Mouse (Mus musculus) forebrain, postnatal 0 days (tissue): ENCODE measurements at regions not wholly inside any gene's neighbourhood (a gene's known extent, or its start where the extent isn't known, plus 50 kb on each side); places are given as distances from the start of the nearest gene placed in this dataset.

ENCODE experiments used
- ATAC-seq: fragments of 200-750 bp; cut with Nextera tagmentation; 2 replicates; pipeline ENCODE4 v1.8.0; 2017; ENCODE audit warnings: mild to moderate bottlenecking, moderate library complexity
- DNase-seq: peaks from one replicate; pipeline ENCODE4 v3.0.0-alpha.2; 2015
- H3K27ac ChIP-seq: fragments of 300-500 bp; sonication (generic); 2 replicates; pipeline ENCODE4 v1.5.1; 2014; ENCODE audit warnings: low read depth, mild to moderate bottlenecking, antibody characterized with exemption, low read length, moderate library complexity, mixed read lengths
- H3K27me3 ChIP-seq: fragments of 300-500 bp; sonication (generic); 2 replicates; pipeline ENCODE4 v1.6.1; 2014; ENCODE audit warnings: mild to moderate bottlenecking, low read length, mixed read lengths; ENCODE audit not compliant: insufficient read depth
- H3K36me3 ChIP-seq: fragments of 300-500 bp; sonication (generic); 2 replicates; pipeline ENCODE4 v1.6.1; 2014; ENCODE audit warnings: mild to moderate bottlenecking, moderate library complexity; ENCODE audit not compliant: insufficient read depth
- H3K4me1 ChIP-seq: fragments of 300-500 bp; sonication (generic); 2 replicates; pipeline ENCODE4 v1.6.1; 2014; ENCODE audit warnings: antibody characterized with exemption; ENCODE audit not compliant: insufficient read depth
- H3K4me2 ChIP-seq: fragments of 300-500 bp; sonication (generic); 2 replicates; pipeline ENCODE4 v1.6.1; 2014; ENCODE audit warnings: low read depth, mild to moderate bottlenecking, moderate library complexity
- H3K4me3 ChIP-seq: fragments of 300-500 bp; sonication (generic); 2 replicates; pipeline ENCODE4 v1.5.1; 2014; ENCODE audit warnings: low read depth, low read length, mixed read lengths
- H3K9ac ChIP-seq: fragments of 300-500 bp; sonication (generic); 2 replicates; pipeline ENCODE4 v1.6.1; 2014; ENCODE audit warnings: mild to moderate bottlenecking
- H3K9me3 ChIP-seq: fragments of 300-500 bp; sonication (generic); 2 replicates; pipeline ENCODE4 v1.6.1; 2016; ENCODE audit warnings: low read length
- CTCF ChIP-seq: sonication (generic); IDR thresholded peaks from 2 replicates; pipeline ENCODE4 v1.5.1; 2016; ENCODE audit warnings: antibody characterized with exemption, control low read depth, low read depth
- WGBS: fragments of 180-500 bp; shearing (Covaris S2); extraction: QIAGEN DNeasy Blood & Tissue Kit; methylation state at CpG from one replicate; pipeline ENCODE4 v1.1.7; 2014; 5-methylcytosine and 5-hydroxymethylcytosine counted together

- Histone ChIP-seq H3K27me3 (no peaks in the 10 kb centered on the region), H3K9ac (no peak overlapping the region), H3K9me3 (no peaks in the 10 kb centered on the region), H3K4me3 (no peak overlapping the region), H3K36me3 (no peaks in the 10 kb centered on the region), H3K4me1 (no peaks in the 10 kb centered on the region), H3K4me2 (no peak overlapping the region), H3K27ac (no peak overlapping the region)
- ATAC-seq = no peak
- no peak for DNase-seq
- no peak for TF ChIP-seq CTCF
Observed at GRCm38 (mm10) chr1:115512632-115513031, 171.9 kb upstream of the Cntnap5a start.

- no peaks in the 10 kb centered on the region for H3K36me3 ChIP-seq
- no peak overlapping the region for H3K4me3 ChIP-seq
- H3K9ac ChIP-seq = no peak overlapping the region
- H3K27ac ChIP-seq = no peak overlapping the region
- no peak for DNase-seq
- WGBS = 93% methylated on average over 2 of the region's 2 CpGs
- no peak for ATAC-seq
- no peak overlapping the region for H3K4me2 ChIP-seq
- peak; percentile 36 for TF ChIP-seq CTCF
- H3K9me3 ChIP-seq = no peaks in the 10 kb centered on the region
- no peaks in the 10 kb centered on the region for H3K4me1 ChIP-seq
- H3K27me3 ChIP-seq = no peaks in the 10 kb centered on the region
Observed at GRCm38 (mm10) chr1:115533746-115534145, 150.8 kb upstream of the Cntnap5a start.

- 85% methylated on average over 1 of the region's 1 CpGs for WGBS
- Histone ChIP-seq H3K4me3 (no peak overlapping the region), H3K36me3 (no peaks in the 10 kb centered on the region), H3K4me2 (no peak overlapping the region), H3K27ac (no peak overlapping the region), H3K4me1 (no peaks in the 10 kb centered on the region), H3K9ac (no peak overlapping the region), H3K9me3 (no peaks in the 10 kb centered on the region), H3K27me3 (no peaks in the 10 kb centered on the region)
- no peak for ATAC-seq
- no peak for TF ChIP-seq CTCF
- no peak for DNase-seq
Observed at GRCm38 (mm10) chr1:115545994-115546393, 138.6 kb upstream of the Cntnap5a start.
